Mouse (Mus musculus) right cerebral cortex, postnatal 36 days (tissue): ENCODE measurements around the gene Coch.
"Not testable (repeated sequence)": the region's sequence is repeated elsewhere in the genome, so short reads cannot be mapped to it uniquely, and the experiment has no call there.

ENCODE experiments used
- DNase-seq, 2 experiments: peaks; one replicate each; pipeline ENCODE4 v3.0.0; 2022; ENCODE audit warnings: low spot score in 2 of 2, mixed read lengths in 1 of 2

Gene Coch

GRCm38 (mm10) chr12:51636689-51637470 lies 43.7 kb downstream of the Coch start:
- DNase-seq: no peak

GRCm38 (mm10) chr12:51641871-51642270 lies 48.7 kb downstream of the Coch start:
- DNase-seq: no peak

DNA sequence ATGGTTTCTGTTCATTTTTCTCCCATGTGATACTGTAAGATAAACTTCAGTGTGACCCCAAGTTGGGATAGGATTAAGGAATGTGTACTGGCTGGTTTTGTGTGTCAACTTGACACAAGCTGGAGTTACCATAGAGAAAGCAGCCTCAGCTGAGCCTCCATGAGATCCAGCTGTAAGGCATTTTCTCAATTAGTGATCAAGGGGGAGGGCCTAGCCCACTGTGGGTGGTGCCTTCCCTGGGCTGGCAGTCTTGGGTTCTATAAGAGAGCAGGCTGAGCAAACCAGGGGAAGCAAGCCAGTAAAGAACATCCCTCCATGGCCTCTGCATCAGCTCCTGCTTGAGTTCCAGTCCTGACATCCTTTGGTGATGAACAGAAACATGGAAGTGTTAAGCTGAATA lies 56.3 kb downstream of the Coch start:
- DNase-seq: not testable (repeated sequence)
